Mouse (Mus musculus): Measurements from ENCODE around the gene Trabd2b.

DNA sequence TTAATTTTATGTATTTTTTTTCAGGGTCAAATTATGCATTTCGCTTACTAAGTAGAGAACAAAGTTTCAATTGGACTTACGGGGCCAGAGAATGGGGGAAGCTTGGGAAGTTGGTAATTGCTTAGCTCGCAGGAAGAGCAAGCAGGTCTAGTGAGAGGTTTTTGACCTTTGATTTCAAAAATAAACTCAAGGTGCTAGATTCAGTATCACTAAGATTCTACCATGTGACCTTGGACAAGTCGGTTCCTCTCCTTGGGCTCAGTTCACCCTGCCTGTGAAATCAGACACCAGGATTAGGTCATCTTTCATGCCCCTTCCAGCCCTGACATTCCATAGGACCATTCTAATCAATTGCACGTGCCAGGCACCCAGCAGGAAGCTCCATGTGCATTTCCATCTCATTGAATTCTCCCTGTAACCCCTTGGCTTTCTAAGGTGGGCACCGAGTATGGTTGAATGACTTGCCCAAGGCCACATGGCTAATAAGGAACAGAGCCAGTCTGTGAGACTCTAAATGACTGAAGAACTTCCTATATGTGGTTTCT, 5.4 kb downstream of the Trabd2b start:
- no peak for TF ChIP-seq CTCF (IDR thresholded peaks at IDR 0.05; ENCODE audit: low read depth)
- no peak for TF ChIP-seq EP300 (IDR thresholded peaks at IDR 0.05; ENCODE audit: low read depth)

Data from heart, postnatal 0 days (tissue).